Mouse (Mus musculus) megakaryocyte, embryonic 14.5 days (primary cell): ENCODE measurements around the gene Ppp1r36.

Source experiments
- FLI1 ChIP-seq: IDR thresholded peaks from 2 replicates; pipeline ENCODE4 v1.6.1; 2012; ENCODE audit warnings: low read length, inconsistent platforms, mixed read lengths
- GATA1 ChIP-seq: IDR thresholded peaks from 3 replicates; pipeline ENCODE4 v1.6.1; 2012; ENCODE audit warnings: mixed read lengths, low read length, inconsistent platforms, borderline replicate concordance

GRCm38 (mm10) chr12:76435549-76435948 lies 18.2 kb downstream of the Ppp1r36 start:
- TF ChIP-seq GATA1 (no peak), FLI1 (no peak)
